Mouse (Mus musculus) myocyte (in vitro differentiated cells): ENCODE data around the gene Ibtk.

ENCODE experiments used
- E2F4 ChIP-seq: IDR thresholded peaks from one replicate; pipeline ENCODE4 v1.6.1; 2011; ENCODE audit warnings: mild to moderate bottlenecking, control low read depth, moderate library complexity; ENCODE audit not compliant: insufficient read depth
- MAX ChIP-seq: IDR thresholded peaks from one replicate; pipeline ENCODE4 v1.6.1; 2011; ENCODE audit warnings: low read depth, mild to moderate bottlenecking, control low read depth
- MYOD1 ChIP-seq, 3 experiments: IDR thresholded peaks; one replicate each; pipeline ENCODE4 v1.6.1; 2011; ENCODE audit warnings: control low read depth in 2 of 3, low read depth in 2 of 3, mild to moderate bottlenecking in 2 of 3, moderate library complexity in 1 of 3; ENCODE audit not compliant: insufficient read length in 2 of 3, control insufficient read depth in 1 of 3
- POLR2A ChIP-seq: IDR thresholded peaks from one replicate; pipeline ENCODE4 v1.6.1; 2011; ENCODE audit warnings: low read depth, mild to moderate bottlenecking, control low read depth, moderate library complexity; ENCODE audit not compliant: insufficient read length
- POLR2AphosphoS2 ChIP-seq: IDR thresholded peaks from one replicate; pipeline ENCODE4 v1.6.1; 2011; ENCODE audit warnings: low read depth, control low read depth; ENCODE audit not compliant: insufficient read length
- TCF12 ChIP-seq: IDR thresholded peaks from one replicate; pipeline ENCODE4 v1.6.1; 2011; ENCODE audit warnings: mild to moderate bottlenecking, control low read depth; ENCODE audit not compliant: poor library complexity, insufficient read depth, severe bottlenecking
- USF1 ChIP-seq: IDR thresholded peaks from one replicate; pipeline ENCODE4 v1.6.1; 2011; ENCODE audit warnings: low read depth, mild to moderate bottlenecking, control low read depth, moderate library complexity

- TF ChIP-seq POLR2A = no peak
- TF ChIP-seq TCF12 = no peak
- no peak for TF ChIP-seq MYOD1 (IDR thresholded peaks at IDR 0.05; ENCODE audit: control insufficient read depth in 1 of 3, insufficient read length in 2 of 3, low read depth in 2 of 3)
- TF ChIP-seq MAX = no peak
- TF ChIP-seq USF1 = no peak
- no peak for TF ChIP-seq E2F4
- no peak for TF ChIP-seq POLR2AphosphoS2
Observed at GRCm38 (mm10) chr9:85734821-85735220, 14.3 kb downstream of the Ibtk start.
